Mouse (Mus musculus) mouse embryonic stem cell (cell line): Measurements from ENCODE around the gene Rack1.
"Not testable (repeated sequence)": the region's sequence is repeated elsewhere in the genome, so short reads cannot be mapped to it uniquely, and the experiment has no call there.

Experiments used
- in situ Hi-C, 2 experiments: fragments of 300-500 bp; cut with MboI; formaldehyde crosslinking; loops; 1 replicate in 1 of 2; 3 replicates in 1 of 2; pipeline ENCODE4 v1.14.3; 2019 to 2020; ENCODE audit warnings: low sequenced_read_pairs in 2 of 2, low pct_unique_long_range_greater_than_20kb in 1 of 2, mixed read lengths in 1 of 2; ENCODE audit not compliant: unreplicated experiment in 1 of 2

Gene Rack1

DNA sequence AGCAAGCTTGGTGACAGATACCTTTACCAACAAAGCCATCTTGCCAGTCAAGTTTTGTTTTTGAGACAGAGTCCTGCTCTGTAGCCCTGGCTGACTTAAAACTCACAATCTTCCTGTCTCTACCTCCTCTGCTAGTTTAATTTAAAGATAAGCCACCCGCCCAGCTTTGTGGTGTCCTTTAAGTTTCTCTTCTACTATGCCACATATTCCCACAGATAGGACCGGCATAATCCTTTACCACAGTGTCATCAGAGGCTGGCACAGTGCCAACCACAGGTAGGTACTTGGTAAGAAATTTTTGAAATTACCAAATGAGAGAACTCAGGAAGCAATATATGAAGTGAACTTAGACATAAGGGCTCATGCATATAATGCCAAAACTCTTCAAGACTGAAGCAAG lies 10.0 kb downstream of the Rack1 start:
- in situ Hi-C loops, result no loop called here

DNA sequence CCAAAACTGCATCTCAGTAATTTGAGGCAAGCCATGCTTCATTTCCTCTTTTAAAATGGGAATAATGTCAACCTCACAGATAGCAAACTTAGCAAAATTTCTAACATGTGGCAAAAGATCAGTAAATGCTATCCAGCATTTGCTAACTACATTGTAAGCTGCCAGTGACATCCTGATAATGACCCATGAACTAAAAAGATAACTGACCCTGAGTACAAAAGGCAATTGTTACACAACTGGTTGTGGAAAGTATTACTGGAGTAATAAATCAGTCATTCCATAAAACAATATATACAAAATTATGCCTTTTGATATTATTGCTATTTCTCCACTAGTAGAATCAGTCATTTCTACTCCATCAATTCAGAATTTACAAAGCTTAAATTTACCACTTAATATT lies 13.7 kb downstream of the Rack1 start:
- in situ Hi-C loops, result no loop called here

DNA sequence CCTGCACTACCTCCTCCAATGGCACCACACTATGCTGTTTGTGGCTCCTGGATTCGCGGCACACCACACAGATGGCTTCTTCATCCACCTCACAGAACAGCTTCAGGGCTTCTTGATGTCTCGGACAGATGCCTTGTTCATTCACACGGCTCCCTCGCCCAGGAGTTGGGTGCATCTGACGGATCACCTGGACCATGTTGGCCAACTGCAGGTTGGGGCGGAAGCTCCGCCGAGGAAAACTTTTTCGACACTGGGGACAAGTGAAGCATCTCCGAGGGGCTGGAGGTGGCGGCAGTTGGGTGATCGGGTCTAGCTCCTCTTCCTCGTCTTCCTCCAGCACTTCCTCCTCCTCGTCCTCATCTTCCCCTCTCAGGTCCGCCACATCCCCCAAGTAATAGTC lies 15.7 kb downstream of the Rack1 start:
- in situ Hi-C loops, result loop anchor here in 1 of 2 experiments (5.0 kb wide), 1 partner anchor 36 kb away; no protein-coding TSS in a partner anchor

DNA sequence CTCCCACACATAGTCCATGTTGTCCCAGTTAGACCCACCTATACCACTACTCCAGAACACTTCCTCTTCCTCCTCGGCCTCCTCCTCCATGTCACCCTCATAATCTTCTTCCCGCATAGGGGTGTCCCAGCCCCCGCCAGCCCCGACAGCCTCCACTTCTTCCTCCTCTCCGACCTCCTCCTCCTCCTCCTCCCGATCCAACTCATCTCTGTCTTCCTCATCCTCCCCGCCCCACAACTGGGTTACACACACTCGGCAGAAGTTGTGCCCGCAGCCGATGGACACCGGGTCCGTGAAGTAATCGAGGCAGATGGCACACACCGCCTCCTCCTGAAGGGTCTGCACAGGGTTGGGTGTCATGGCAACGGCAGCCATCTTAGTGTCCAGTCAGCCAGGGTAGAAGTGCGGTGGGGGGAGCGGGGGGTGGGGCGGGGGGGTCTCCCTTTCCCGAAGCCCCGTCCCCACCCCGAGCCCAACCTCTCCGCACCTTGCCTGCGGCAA lies 16.2 kb downstream of the Rack1 start:
- in situ Hi-C loops, result loop anchor here in 1 of 2 experiments (5.0 kb wide), 1 partner anchor 36 kb away; no protein-coding TSS in a partner anchor

DNA sequence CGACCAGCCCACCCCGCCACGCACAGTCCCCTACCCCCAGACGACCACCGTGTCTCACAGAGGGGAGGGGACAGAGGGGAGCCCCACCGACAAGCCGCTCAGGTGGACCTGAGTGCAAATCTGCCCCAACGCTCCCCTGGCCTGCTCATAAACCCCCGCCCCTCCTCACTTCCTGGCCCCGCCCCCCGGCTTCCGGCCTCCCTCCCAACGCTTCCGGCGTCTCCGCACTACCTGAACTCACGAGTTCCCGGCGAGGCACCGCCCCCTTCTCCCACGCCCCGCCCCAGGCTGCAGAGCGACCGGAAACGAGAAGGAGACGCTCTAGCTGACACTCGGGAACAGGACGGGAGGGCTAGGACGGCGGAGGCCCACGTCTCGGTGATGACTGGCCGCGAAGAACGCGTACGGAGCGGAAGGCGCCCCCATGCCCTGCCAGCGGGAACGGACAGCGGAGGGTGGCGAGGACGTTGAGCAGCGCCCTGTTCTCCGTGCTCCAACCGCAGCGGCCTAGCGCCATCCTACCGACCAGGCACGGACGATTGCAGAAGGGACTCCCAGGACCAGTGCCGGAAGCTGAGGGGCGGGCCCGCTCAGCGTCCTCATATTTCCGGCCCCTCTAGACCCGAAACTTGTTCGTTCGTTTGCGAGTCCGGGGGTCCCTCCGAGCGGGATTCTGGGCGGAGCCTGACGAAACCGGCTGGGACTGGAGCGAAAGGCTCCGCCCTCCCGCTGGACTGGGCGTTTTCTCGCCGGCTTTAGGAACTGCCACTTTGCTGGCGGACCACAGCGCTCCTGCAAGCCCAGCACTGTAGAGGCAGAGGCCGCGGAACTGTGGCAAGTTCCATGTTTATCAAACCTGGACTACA lies 16.9 kb downstream of the Rack1 start, which contains the start of gene Trim41:
Trim41 (minus strand) TSS at position 554 of the 866 bp plus-strand sequence.
- in situ Hi-C loops, result loop anchor here in 1 of 2 experiments (5.0 kb wide), 1 partner anchor 35 kb away; no protein-coding TSS in a partner anchor

DNA sequence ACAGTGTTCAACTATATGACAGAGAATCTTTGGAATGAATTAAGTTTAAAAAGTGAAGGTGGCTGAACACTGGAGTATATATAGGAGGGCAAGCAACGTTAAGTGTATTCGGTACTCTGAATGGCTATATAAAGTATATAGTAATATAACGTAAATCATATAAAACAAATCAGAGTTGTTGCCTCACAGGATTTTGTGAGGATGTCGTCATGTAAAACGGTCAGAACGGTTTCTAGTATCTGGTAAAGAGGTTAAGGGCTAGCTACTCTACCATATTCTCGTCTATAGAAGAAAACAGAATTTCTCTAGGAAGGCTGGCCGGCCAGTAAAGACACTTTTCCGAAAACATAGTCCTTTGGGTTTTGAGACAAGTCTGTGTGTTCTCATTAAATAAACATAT lies 17.7 kb downstream of the Rack1 start:
- in situ Hi-C loops, result loop anchor here in 1 of 2 experiments (5.0 kb wide), 1 partner anchor 35 kb away; no protein-coding TSS in a partner anchor

DNA sequence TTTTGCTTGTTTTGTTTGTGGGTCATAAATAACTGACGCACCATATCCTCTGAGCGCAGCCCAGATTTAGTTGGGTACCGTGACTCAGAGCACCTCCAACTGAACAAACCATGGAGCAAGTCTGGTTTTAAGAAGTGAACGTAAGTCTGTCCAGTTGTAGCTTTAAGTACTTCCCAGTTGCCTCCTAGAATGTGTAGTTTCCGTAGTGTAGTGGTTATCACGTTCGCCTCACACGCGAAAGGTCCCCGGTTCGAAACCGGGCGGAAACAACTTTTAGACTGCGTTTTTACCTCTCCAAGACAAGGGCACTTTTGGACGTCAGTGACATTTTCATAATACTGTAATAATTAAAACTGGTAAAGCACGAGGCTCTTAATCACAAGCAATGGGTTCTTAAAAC lies 18.2 kb downstream of the Rack1 start:
- in situ Hi-C loops, result loop anchor here in 1 of 2 experiments (5.0 kb wide), 1 partner anchor 34 kb away; no protein-coding TSS in a partner anchor

DNA sequence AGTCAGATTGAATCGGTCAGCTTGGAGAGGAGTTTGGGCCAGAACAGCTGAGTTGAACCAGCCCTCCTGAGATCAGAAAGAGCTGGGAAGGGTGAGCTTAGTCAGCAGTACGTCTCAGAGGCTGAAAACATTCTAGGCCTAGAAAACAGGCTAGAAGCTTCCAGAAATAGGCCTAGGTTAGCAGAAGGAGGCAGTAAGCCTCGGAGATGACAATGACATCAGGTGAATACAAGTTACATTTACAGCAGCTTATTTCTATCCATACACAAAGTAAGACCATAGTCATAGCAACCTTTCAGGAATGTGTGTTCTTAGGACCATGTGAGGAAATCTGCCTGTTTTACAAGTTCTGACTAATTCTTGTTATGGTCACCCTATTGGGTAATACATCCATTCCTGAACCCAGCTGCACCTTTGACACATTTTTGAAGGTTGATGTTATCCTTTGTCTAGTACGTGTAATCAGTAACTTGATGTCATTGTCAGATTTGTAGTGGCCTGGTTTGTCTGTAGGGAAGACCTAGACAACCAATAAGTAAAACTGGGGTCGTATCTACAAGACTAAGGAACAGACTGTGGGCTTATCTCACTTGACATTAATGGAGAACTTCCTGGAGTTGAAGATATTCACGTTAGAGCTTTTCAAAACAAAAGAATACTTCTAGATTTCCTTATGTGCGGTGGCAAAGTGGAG lies 19.6 kb downstream of the Rack1 start:
- in situ Hi-C loops, result loop anchor here in 1 of 2 experiments (5.0 kb wide), 1 partner anchor 33 kb away; no protein-coding TSS in a partner anchor

DNA sequence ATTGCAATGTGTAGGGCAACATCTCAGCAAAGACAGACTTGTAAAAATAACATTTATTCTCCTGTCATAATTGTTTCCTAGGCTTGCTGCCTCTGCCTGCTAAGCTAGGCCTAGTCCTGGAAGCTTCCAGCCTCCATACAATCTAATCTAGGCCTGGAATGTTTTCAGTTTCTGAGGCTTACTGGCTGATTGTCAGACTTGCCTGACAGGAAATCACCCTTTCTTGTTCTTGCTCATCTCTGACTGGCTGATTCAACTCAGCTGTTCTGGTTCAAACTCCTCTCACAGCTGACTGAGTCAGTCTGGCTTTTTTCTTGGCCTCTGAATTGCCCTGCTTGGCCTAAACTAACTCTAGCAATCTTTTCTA lies 20.2 kb downstream of the Rack1 start:
- in situ Hi-C loops, result no loop called here

DNA sequence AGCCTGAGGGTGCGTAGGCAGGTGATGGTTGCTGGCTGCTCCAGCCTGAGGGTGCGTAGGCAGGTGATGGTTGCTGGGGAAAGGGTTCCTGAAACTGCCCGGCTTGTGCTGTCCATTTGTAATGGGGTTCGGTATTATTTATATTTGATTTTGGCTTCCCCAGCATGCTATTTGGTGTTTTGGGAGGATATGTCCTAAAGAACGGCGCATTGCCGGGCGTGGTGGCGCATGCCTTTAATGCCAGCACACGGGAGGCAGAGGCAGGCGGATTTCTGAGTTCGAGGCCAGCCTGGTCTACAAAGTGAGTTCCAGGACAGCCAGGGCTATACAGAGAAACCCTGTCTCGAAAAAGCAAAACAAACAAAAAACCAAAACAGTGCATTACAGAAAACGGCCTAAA lies 21.2 kb downstream of the Rack1 start:
- in situ Hi-C loops, result not testable (repeated sequence)

DNA sequence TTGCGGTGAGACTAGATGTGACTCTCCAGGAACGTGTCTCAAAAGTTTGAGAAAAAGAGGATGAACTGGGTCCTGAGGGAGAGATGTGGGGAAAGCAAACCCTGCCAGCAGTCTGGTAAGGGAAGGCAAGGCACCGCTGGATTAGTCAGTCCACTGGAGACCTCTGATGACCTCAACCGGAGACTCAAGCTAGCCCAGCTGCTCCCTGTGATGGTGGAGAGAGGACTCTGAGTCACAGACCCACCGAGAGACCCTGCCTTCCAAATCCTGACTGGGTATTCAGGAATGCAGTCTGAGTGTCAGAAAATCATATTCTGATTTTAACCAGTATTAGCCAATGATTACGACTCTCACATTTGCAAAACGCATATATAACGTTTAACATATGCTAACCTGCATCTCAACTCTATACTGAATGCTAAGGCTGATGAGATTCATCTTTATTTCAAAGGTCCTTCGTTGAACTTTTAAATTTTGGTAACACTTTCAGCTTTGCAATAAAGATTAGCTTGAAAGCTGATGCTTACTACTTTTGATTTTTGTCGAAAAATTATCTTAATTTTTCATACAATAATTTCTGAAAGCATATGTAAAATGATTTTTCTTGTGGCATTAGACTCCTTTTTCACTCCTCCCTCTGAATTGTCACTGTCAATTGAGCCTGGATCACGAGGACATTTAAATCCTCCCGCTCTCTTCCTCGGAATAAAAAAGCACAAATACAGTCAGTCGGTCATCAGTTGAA lies 22.8 kb downstream of the Rack1 start:
- in situ Hi-C loops, result no loop called here

DNA sequence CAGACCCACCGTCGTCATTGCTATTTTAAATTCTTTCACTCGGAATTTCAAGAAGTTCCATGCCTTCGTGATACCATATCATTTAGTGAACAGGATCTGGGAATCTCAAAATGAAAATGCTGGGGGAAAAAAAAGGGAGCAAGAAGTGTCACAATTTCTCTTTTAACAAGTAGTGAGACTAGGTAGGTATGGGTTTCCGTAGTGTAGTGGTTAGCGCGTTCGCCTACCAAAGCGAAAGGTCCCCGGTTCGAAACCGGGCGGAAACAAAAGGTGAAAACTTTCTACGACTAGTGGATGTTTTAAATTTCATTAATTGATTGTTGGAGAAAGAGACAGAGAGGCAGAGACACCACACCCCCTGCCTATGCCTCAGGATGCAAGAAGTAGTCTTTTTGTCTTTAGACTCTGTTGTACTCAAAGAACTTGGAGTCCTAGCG lies 23.4 kb downstream of the Rack1 start:
- in situ Hi-C loops, result no loop called here

DNA sequence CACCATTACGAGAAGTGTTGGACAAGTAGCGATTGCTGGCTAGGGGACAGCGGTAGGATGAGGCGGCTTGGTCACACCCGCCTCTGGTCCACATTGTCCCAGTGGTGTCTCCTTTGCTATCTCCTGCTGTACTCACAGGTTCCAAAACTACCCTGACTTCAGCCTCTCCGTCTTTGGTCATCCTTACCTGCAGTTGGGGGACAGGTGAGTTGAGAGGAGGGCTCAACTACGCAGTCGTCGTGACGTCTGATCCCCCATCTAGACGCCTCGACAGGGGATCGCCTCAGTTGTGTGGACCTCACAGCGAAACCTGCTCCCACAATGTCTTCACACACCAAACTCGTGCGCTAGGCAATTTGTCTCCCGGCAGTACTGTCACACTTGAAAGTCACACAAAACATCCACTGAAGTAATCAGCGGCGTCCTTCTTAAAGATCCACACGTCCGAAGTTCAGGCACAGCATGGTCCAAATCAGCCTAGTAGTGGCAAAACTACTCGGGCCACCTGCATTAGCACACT lies 24.2 kb downstream of the Rack1 start:
- in situ Hi-C loops, result no loop called here

DNA sequence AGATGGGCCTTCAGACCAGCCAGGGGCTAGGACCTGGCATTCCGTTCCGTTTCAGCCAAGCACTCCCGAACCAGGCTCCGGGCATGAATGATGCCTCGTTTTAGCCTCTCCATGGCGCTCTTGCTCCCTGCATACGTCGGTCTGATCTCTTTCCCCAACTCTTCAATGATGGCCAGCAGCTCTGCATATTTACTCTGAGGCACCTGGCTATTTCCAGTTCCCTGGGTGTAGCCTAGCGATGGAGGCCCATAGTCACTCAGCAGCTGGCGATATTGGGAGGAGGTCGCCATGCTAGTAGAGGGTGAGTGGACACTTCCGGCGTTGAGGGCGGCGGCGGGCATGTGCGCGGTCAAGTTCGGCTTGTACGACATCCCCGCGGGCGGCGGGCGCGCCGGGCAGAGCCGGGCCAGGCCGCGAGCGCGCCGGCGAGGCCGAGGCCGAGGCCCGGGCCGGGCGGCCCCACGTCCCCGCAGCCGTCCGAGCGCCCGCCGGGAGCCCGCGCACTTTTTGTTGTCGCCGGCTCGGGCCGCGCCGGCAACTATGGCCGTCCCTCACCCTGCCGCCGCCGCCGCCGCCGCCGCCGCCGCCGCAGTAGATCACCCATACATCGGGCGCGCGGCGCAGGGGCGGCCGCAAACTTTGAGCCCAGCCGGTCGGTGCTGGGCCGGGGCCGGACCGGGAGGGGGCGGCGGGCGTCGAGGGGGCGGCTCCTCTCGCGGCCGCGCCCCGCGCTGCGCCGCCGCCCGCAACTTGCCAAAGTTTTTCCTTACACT lies 26.0 kb downstream of the Rack1 start, which contains the start of the genes Trim7 and Gm12184:
Trim7 (plus strand) TSS at position 162 of the 773 bp plus-strand sequence.
Gm12184 (minus strand) TSS at position 677 of the 773 bp plus-strand sequence.
- in situ Hi-C loops, result not testable (repeated sequence)

DNA sequence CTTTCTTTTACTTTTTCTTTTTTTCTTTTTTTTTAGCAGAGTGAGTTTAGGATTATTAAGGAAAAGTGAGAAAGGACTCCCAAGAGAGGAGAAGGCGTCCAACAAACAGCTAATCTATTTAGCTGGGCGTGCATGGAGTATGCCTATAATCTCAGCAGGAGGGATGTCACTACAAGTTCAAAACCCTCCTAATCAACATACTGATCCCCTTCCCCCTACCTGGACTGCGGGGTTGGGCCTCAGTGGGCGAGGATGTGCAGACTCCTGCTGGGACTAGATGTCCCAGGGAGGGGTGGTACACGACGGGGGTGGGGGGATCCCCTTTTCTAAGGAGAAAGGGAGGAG lies 26.6 kb downstream of the Rack1 start:
- in situ Hi-C loops, result no loop called here

DNA sequence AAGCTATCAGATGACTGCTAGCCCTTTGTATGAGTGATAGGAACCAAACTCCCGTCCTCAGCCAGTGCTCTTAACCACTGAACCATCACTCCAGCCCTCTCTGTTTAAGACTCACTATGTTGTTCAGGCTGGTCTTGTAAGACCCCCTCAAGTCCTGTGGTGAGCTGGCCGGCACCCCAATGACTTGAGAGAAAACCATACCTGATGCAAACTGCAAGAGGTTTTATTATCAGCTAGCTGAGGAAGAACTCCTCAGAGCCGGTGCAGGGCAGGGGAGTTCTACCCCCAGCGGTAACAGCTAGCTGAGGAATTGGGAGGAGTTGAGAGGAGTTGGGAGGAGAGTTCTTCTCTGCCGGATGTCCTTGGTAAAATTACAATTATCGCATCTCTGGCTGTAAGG lies 27.8 kb downstream of the Rack1 start:
- in situ Hi-C loops, result no loop called here

DNA sequence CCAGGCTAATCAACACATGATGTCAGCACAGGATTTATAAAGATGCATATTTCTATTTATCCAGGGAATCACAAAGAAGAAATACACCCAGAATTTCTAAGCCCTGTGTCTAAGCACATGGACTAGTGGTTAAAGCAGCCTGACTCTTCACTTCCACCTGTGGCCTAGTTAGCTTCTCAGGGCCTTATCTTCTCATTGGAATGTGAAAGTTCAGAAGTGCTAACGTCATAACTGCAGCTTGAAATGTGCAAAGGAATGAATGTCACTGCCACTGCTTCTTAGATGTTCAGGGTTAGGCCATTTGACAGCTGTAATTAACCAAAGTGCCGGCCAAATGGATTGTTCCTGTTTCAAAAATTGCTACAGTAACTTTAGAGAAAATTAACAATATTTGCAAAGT lies 30.1 kb downstream of the Rack1 start:
- in situ Hi-C loops, result no loop called here

DNA sequence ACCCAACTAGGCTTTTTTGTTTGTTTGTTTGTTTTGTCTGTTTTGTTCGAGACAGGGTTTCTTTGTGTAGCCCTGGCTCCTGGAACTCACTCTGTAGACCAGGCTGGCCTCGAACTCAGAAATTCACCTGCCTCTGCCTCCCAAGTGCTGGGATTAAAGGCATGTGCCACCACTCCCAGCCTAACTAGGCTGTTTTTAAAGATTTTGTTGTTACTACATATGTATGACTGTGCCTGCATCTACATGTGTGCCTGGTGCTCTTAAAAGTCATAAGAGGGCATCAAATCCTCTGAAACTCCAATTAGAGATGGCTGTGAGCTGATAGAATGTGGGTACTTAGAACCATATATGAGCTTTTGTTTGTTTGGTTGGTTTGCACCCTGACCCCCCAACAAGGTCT lies 31.1 kb downstream of the Rack1 start:
- in situ Hi-C loops, result no loop called here
